Mouse (Mus musculus) bone marrow macrophage, adult 2 months (primary cell): ENCODE measurements around the gene Card19.

Experiments used
- CTCF ChIP-seq: IDR thresholded peaks from 2 replicates; pipeline ENCODE4 v1.5.1; 2012; ENCODE audit warnings: low read depth, mild to moderate bottlenecking, low read length, moderate library complexity
- POLR2A ChIP-seq: IDR thresholded peaks from 2 replicates; pipeline ENCODE4 v1.6.1; 2012; ENCODE audit warnings: mild to moderate bottlenecking, low read depth, low read length, borderline replicate concordance

GRCm38 (mm10) chr13:49172335-49172734 is 43.5 kb downstream of the Card19 start:
- TF ChIP-seq CTCF = no peak
- no peak for TF ChIP-seq POLR2A
